Mouse (Mus musculus) ES-Bruce4 (cell line): ENCODE measurements around the gene Camkmt. TPM values are rescaled to one million over a fixed set of nuclear protein-coding genes. Genes with fewer than 3 reads are reported as not detected.

Experiments used
- H3K27ac ChIP-seq: 2 replicates; pipeline ENCODE4 v1.5.1; 2012; ENCODE audit warnings: low read length, inconsistent platforms; ENCODE audit not compliant: insufficient read depth
- H3K27me3 ChIP-seq: 2 replicates; pipeline ENCODE4 v1.6.1; 2012; ENCODE audit warnings: mild to moderate bottlenecking, low read length, inconsistent platforms; ENCODE audit not compliant: control insufficient read depth, poor library complexity, insufficient read depth, severe bottlenecking
- H3K36me3 ChIP-seq: 2 replicates; pipeline ENCODE4 v1.6.1; 2012; ENCODE audit warnings: inconsistent platforms, mild to moderate bottlenecking, low read length, moderate library complexity; ENCODE audit not compliant: control insufficient read depth, poor library complexity, insufficient read depth, severe bottlenecking
- H3K4me1 ChIP-seq: one replicate; pipeline ENCODE4 v1.8.1; 2011; ENCODE audit warnings: low read length; ENCODE audit not compliant: control insufficient read depth, insufficient read depth
- H3K4me3 ChIP-seq: 2 replicates; pipeline ENCODE4 v1.5.1; 2011; ENCODE audit warnings: low read depth, mild to moderate bottlenecking, low read length
- H3K9ac ChIP-seq: 2 replicates; pipeline ENCODE4 v1.6.1; 2012; ENCODE audit warnings: low read depth, mild to moderate bottlenecking, inconsistent platforms; ENCODE audit not compliant: poor library complexity, severe bottlenecking
- H3K9me3 ChIP-seq: replicated peaks from 2 replicates; pipeline ENCODE4 v1.6.1; 2012; ENCODE audit warnings: mild to moderate bottlenecking, low read length, inconsistent platforms; ENCODE audit not compliant: control insufficient read depth, poor library complexity, insufficient read depth, severe bottlenecking
- CTCF ChIP-seq: IDR thresholded peaks from one replicate; pipeline ENCODE4 v1.8.1; 2011; ENCODE audit warnings: low read depth, low read length
- EP300 ChIP-seq: IDR thresholded peaks from 2 replicates; pipeline ENCODE4 v1.6.1; 2011; ENCODE audit warnings: low read depth, low read length; ENCODE audit not compliant: insufficient read depth
- POLR2A ChIP-seq: IDR thresholded peaks from one replicate; pipeline ENCODE4 v1.8.1; 2011; ENCODE audit warnings: low read length; ENCODE audit not compliant: insufficient read depth
- polyA plus RNA-seq: library from polyadenylated mRNA; stranded (reverse); fragments of >200 nt; gene quantifications from 2 replicates; pipeline ENCODE4 v1.2.4, GENCODE M21; 2011; ENCODE audit warnings: low read depth; ENCODE audit not compliant: missing spikeins, insufficient read depth, insufficient read length

Gene Camkmt
- polyA plus RNA-seq, 1 experiment = 3.7 TPM

DNA sequence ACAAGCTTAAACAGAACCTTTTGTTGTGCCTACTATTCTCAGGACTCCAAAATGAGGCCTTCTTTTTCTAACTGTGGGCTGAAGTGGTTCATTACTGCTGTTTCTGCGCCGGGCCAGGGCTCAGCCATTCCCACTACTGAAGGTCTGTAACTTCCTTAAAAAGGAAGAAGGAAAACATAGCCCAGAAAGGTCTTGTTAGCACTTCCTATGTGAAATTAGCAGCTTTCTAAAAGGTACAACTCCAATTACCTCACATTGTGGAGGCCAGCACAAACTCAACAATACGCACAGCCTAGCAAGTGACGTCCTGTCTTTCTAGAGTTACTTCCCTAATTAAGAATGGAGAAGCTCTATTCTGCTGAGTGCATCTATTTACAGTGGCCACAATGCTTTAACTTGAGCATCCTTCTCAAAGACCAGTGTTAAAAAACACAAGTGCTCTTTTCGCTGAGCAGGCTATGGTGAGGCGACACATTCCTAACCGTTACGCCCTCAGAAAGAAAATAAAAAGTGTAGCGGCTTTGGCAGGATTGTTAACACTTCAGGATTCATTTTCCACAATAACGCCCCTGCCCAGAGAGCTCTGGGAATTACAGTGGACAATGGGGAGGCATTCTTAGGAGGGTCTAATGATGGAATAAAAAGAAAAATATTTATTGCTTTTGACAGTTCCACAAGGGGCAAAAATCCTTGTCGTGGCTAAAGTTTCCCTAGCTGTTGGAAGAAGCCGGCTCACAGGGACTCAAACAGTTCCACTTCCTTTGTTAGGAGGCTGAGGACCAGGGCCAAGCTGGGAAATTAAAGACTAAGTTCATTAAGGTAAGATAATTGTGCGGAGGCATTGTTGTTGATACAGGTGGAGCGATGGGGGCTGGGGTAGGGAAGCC is 398.5 kb downstream of the Camkmt start:
- peaks cover 2% of the 10 kb centered on the region for H3K4me1 ChIP-seq
- H3K4me3 ChIP-seq = no peak overlapping the region
- no peak overlapping the region for H3K9ac ChIP-seq
- H3K36me3 ChIP-seq = no peaks in the 10 kb centered on the region
- H3K27me3 ChIP-seq = peaks cover 6% of the 10 kb centered on the region
- H3K27ac ChIP-seq = no peak overlapping the region
- TF ChIP-seq EP300 (no peak), POLR2A (no peak), CTCF (no peak)
- H3K9me3 ChIP-seq = no peaks in the 10 kb centered on the region

DNA sequence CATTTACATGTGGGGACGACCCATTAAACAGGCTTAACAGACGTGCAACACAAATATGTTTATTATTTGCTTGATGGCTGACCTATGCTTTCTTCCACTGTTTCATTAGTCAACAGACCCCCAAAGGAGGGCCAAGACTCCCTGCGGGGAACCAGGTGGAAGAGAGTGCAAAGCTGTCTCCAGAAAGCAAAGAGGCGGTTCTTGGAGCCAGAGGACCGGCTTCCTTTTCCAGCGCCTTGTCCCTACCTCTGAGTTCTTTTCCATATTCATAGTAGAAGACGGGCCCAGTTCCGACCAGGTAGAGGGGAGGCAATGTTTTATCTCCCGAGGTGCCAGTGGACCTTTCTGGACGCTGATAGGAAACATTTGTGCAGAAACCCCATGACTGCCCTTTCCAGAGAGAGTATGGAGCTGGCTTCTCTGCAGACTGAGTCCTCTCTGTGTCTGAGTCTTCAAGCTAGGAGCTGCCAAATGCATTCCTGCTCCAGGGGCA is 399.2 kb downstream of the Camkmt start:
- peaks cover 6% of the 10 kb centered on the region for H3K27me3 ChIP-seq

DNA sequence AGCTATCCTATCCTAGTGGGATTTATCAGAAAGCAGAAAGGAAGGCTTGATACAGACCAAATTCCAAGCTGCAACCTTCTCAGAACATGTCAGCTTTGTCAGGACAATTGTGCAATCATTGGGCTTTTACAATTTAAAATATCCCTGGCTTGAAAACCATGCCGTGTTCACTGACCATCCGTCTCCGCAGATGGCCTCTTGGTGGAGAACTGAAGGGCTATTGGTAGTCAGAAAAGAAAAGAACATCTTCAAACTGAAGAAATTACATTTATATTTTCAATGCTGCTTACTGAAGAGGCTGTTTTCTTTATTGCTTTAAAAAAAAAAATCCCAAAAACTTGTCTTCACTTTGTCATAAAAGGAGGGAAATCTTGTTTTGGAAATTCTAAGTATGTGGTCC is 401.1 kb downstream of the Camkmt start:
- Histone ChIP-seq H3K27ac (no peak overlapping the region), H3K27me3 (peaks cover 6% of the 10 kb centered on the region), H3K4me3 (no peak overlapping the region), H3K9me3 (no peaks in the 10 kb centered on the region), H3K4me1 (peaks cover 2% of the 10 kb centered on the region), H3K36me3 (no peaks in the 10 kb centered on the region), H3K9ac (no peak overlapping the region)
- TF ChIP-seq EP300 = no peak
- TF ChIP-seq POLR2A = no peak
- TF ChIP-seq CTCF = no peak

More for the DNA sequence above, 399.2 kb downstream of the Camkmt start:
- Histone ChIP-seq H3K4me3 (no peak overlapping the region), H3K9ac (no peak overlapping the region), H3K4me1 (peaks cover 2% of the 10 kb centered on the region), H3K27ac (no peak overlapping the region), H3K36me3 (no peaks in the 10 kb centered on the region), H3K9me3 (no peaks in the 10 kb centered on the region)
- no peak for TF ChIP-seq CTCF
- TF ChIP-seq POLR2A = no peak
- TF ChIP-seq EP300 = no peak

DNA sequence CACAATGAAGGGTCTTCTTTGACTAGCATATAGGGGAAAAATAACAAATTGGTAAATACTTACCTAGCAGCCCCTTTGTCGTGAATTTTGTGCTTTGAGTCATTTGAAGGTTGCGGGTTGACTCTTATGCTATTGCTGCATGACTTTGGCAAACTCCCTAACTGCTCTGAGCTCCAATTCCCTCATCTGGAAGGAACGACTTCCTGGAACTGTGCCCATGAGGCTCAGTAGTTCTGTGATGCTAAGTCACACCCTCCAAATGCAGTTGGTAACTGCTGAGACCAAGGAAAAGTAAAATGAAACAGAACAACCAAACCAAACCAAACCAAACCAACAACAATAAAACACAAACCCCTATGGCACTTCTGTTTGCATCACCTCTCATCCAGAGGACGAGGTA is 403.2 kb downstream of the Camkmt start:
- TF ChIP-seq POLR2A = no peak
- no peak for TF ChIP-seq EP300
- no peak for TF ChIP-seq CTCF
- Histone ChIP-seq H3K4me1 (peaks cover 2% of the 10 kb centered on the region), H3K9ac (no peak overlapping the region), H3K4me3 (no peak overlapping the region), H3K9me3 (no peaks in the 10 kb centered on the region), H3K36me3 (no peaks in the 10 kb centered on the region), H3K27me3 (peaks cover 5% of the 10 kb centered on the region), H3K27ac (no peak overlapping the region)

DNA sequence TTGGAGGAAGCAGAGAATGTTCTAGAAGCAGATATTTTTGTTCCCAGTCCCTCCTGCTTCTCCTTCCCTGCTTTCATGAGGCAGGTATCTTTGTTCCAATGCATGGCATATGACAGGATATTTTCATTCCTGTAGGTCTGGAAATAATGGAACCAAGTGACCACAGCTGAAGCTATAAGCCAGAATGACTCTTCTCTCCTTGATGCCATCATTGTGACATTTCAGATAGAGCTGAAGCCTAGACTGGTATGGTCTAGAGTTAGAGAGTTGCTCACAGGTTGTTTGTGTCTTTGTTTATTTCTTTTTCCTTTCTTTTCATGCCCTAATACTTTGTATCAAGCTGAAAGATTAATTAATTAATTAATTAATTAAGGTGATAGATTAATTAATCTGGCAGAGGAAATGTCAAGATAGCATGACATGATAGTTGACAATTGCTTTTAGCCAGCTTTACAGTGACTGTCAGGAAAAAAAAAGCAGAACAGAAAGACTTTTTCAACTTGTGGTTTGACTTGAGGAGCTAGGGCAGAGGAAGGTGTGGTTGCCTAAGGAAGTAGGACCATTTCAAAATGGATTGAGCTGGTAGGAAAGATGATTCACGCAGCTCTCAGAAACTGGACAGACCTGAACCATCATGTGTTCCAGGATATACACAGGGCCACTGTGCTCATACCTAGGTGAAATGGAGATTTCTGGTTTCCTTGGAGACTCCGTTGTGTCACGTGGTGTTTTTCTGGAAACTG is 404.8 kb downstream of the Camkmt start:
- Histone ChIP-seq H3K4me1 (no peaks in the 10 kb centered on the region), H3K27me3 (peaks cover 2% of the 10 kb centered on the region; the same call in 1 of the 2 replicates), H3K9me3 (no peaks in the 10 kb centered on the region), H3K4me3 (no peak overlapping the region), H3K36me3 (no peaks in the 10 kb centered on the region), H3K9ac (no peak overlapping the region), H3K27ac (no peak overlapping the region)
- TF ChIP-seq POLR2A = no peak
- no peak for TF ChIP-seq EP300
- no peak for TF ChIP-seq CTCF

DNA sequence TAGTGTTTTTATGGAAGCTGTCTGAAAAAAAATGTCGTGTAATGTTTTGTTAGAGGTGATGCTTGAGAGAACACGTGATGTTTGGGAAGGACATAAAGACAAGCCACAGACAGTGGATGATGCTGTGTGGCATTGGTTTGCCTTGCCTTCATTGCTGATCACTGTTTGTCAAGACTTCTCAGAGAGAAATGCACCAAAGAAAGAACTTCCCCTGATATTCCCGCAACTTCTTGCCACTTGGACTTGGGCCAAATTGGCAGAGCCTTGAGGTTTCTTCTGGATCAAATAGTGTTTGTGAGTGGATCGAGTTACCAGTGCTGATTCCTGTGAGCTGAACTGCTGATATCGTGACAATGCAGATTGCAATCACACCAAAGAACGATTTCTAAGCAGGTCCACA is 405.5 kb downstream of the Camkmt start:
- H3K36me3 ChIP-seq = no peaks in the 10 kb centered on the region
- no peak for TF ChIP-seq POLR2A
- no peak for TF ChIP-seq CTCF
- TF ChIP-seq EP300 = no peak
- no peak overlapping the region for H3K9ac ChIP-seq

More for the DNA sequence above, 405.5 kb downstream of the Camkmt start:
- Histone ChIP-seq H3K9me3 (no peaks in the 10 kb centered on the region), H3K27me3 (peaks cover 2% of the 10 kb centered on the region; the same call in 1 of the 2 replicates), H3K4me1 (no peaks in the 10 kb centered on the region), H3K27ac (no peak overlapping the region), H3K4me3 (no peak overlapping the region)
